Mouse (Mus musculus) C2C12 (cell line): ENCODE measurements around the gene Wnt2b.

Experiments
- CEBPB ChIP-seq: IDR thresholded peaks from one replicate; pipeline ENCODE4 v1.6.1; 2011; ENCODE audit warnings: low read depth, mild to moderate bottlenecking, control low read depth, moderate library complexity
- CTCF ChIP-seq: IDR thresholded peaks from one replicate; pipeline ENCODE4 v1.5.1; 2011; ENCODE audit not compliant: control insufficient read depth, insufficient read depth, insufficient read length
- FOSL1 ChIP-seq: IDR thresholded peaks from one replicate; pipeline ENCODE4 v1.8.0; 2011; ENCODE audit warnings: mild to moderate bottlenecking, low read length; ENCODE audit not compliant: poor library complexity, insufficient read depth, severe bottlenecking
- MAX ChIP-seq: IDR thresholded peaks from one replicate; pipeline ENCODE4 v1.6.1; 2011; ENCODE audit warnings: mild to moderate bottlenecking, control low read depth
- MYOD1 ChIP-seq: IDR thresholded peaks from one replicate; pipeline ENCODE4 v1.6.1; 2011; ENCODE audit warnings: low read depth; ENCODE audit not compliant: control insufficient read depth, insufficient read length
- MYOG ChIP-seq: IDR thresholded peaks from one replicate; pipeline ENCODE4 v1.6.1; 2011; ENCODE audit not compliant: control insufficient read depth, insufficient read length; ENCODE audit errors: extremely low read depth
- USF1 ChIP-seq: IDR thresholded peaks from one replicate; pipeline ENCODE4 v1.6.1; 2011; ENCODE audit warnings: low read depth, mild to moderate bottlenecking, control low read depth, moderate library complexity

DNA sequence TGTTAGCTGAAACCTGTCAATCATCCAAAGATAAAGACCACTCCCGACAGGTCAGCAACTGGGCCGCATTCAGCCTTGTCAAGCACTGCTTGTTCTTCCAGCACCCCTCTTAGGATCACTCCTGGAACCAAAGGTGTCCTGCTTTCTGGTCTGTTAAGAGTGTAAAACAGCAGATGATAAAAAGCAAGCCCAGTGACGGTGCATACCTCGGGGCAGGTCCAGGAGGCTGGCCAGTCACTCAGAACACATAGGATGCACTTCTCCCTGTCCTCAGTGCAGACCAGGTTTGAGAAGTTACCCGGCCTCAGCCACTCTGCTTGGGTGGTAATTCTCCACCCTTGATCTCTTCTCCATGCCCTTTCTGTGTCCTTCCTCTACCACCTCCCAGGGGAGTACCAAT lies 19.0 kb downstream of the Wnt2b start:
- no peak for TF ChIP-seq CTCF
- TF ChIP-seq MYOD1: no peak
- no peak for TF ChIP-seq USF1
- TF ChIP-seq MAX: no peak
- TF ChIP-seq MYOG: no peak
- TF ChIP-seq CEBPB: no peak
- TF ChIP-seq FOSL1: no peak
